Mouse (Mus musculus): Measurements from ENCODE around the gene Trim40.

GRCm38 (mm10) chr17:36848911-36849310 is 41.0 kb downstream of the Trim40 start:
- TF ChIP-seq GATA1 (IDR thresholded peaks at IDR 0.05; ENCODE audit: borderline replicate concordance, low read length) (no peak), FLI1 (IDR thresholded peaks at IDR 0.05; ENCODE audit: low read length) (no peak)
